Mouse (Mus musculus) heart, postnatal 0 days (tissue): ENCODE results near the gene Cep72. TPM values are rescaled to one million over a fixed set of nuclear protein-coding genes. Genes with fewer than 3 reads are reported as not detected.
A peak's percentile ranks its signal among the peaks of the same experiment; 100 is the strongest.

Experiments
- ATAC-seq: fragments of 200-750 bp; cut with Nextera tagmentation; 2 replicates; pipeline ENCODE4 v1.8.0; 2017; ENCODE audit warnings: low read depth, moderate number of reproducible peaks, moderate library complexity; ENCODE audit not compliant: insufficient read depth
- DNase-seq: peaks from one replicate; pipeline ENCODE4 v3.0.0-alpha.2; 2016; ENCODE audit warnings: low spot score
- H3K27ac ChIP-seq: fragments of 300-500 bp; sonication (generic); 2 replicates; pipeline ENCODE4 v1.5.1; 2014; ENCODE audit warnings: low read depth, mild to moderate bottlenecking
- H3K27me3 ChIP-seq: fragments of 300-500 bp; sonication (generic); 2 replicates; pipeline ENCODE4 v1.6.1; 2014; ENCODE audit warnings: low read length, mixed read lengths; ENCODE audit not compliant: control insufficient read depth, insufficient read depth
- H3K36me3 ChIP-seq: fragments of 300-500 bp; sonication (generic); replicated peaks from 2 replicates; pipeline ENCODE4 v1.6.1; 2014; ENCODE audit warnings: low read length, mixed read lengths; ENCODE audit not compliant: control insufficient read depth, insufficient read depth
- H3K4me1 ChIP-seq: fragments of 300-500 bp; sonication (generic); 2 replicates; pipeline ENCODE4 v1.6.1; 2014; ENCODE audit warnings: antibody characterized with exemption; ENCODE audit not compliant: control insufficient read depth, insufficient read depth
- H3K4me2 ChIP-seq: fragments of 300-500 bp; sonication (generic); 2 replicates; pipeline ENCODE4 v1.6.1; 2014; ENCODE audit warnings: low read depth, mild to moderate bottlenecking, low read length, moderate library complexity
- H3K4me3 ChIP-seq: fragments of 300-500 bp; sonication (generic); 2 replicates; pipeline ENCODE4 v1.5.1; 2014; ENCODE audit warnings: low read depth, low read length
- H3K9ac ChIP-seq: fragments of 300-500 bp; sonication (generic); replicated peaks from 2 replicates; pipeline ENCODE4 v1.6.1; 2014; ENCODE audit warnings: low read depth, low read length, mixed read lengths
- H3K9me3 ChIP-seq: fragments of 300-500 bp; sonication (generic); replicated peaks from 2 replicates; pipeline ENCODE4 v1.6.1; 2016; ENCODE audit warnings: low read length; ENCODE audit not compliant: control insufficient read depth
- CTCF ChIP-seq: IDR thresholded peaks from 2 replicates; pipeline ENCODE4 v1.5.1; 2016; ENCODE audit warnings: antibody characterized with exemption, control low read depth, low read depth
- EP300 ChIP-seq: IDR thresholded peaks from 2 replicates; pipeline ENCODE4 v1.6.1; 2016; ENCODE audit warnings: antibody characterized with exemption, low read depth
- WGBS: fragments of 180-500 bp; shearing (Covaris S2); extraction: QIAGEN DNeasy Blood & Tissue Kit; methylation state at CpG from one replicate; pipeline ENCODE4 v1.1.7; 2014; 5-methylcytosine and 5-hydroxymethylcytosine counted together
- polyA plus RNA-seq: library from polyadenylated mRNA; unstranded; fragments of >200 nt; fragmentation: Nextera tagmentation; extraction: Ambion mirVana; gene quantifications from 2 replicates; pipeline ENCODE4 v1.2.1, GENCODE M21; 2015
- total RNA-seq: library from RNA; depleted of rRNA; stranded (reverse); fragments of >200 nt; gene quantifications from 2 replicates; pipeline ENCODE4 v1.2.3, GENCODE M21; 2014; ENCODE audit warnings: low replicate concordance

The Cep72 gene
- total and polyA plus RNA-seq, 2 experiments from 2014 or later: 3.9 to 4.5 TPM

- ATAC-seq: no peak
- Histone ChIP-seq H3K27me3 (no peaks in the 10 kb centered on the region), H3K4me1 (no peaks in the 10 kb centered on the region), H3K9me3 (no peaks in the 10 kb centered on the region), H3K27ac (no peak overlapping the region), H3K4me3 (no peak overlapping the region), H3K36me3 (peaks cover 60% of the 10 kb centered on the region), H3K9ac (no peak overlapping the region), H3K4me2 (no peak overlapping the region)
- DNase-seq: no peak
- WGBS: 78% methylated on average over 3 of the region's 3 CpGs
- TF ChIP-seq CTCF (no peak), EP300 (no peak)
Measured at GRCm38 (mm10) chr13:74039926-74040325, 22.2 kb downstream of the Cep72 start.

- Histone ChIP-seq H3K4me2 (no peak overlapping the region), H3K27ac (no peak overlapping the region), H3K4me3 (no peak overlapping the region), H3K27me3 (no peaks in the 10 kb centered on the region), H3K9me3 (no peaks in the 10 kb centered on the region), H3K4me1 (no peaks in the 10 kb centered on the region), H3K9ac (no peak overlapping the region), H3K36me3 (peaks cover 69% of the 10 kb centered on the region)
- WGBS: 93% methylated on average over 2 of the region's 2 CpGs
- DNase-seq (no peak), ATAC-seq (no peak)
- TF ChIP-seq CTCF: no peak
- no peak for TF ChIP-seq EP300
Measured at GRCm38 (mm10) chr13:74035776-74036175, 26.3 kb downstream of the Cep72 start.

GRCm38 (mm10) chr13:74034756-74035155 lies 27.3 kb downstream of the Cep72 start:
- H3K27me3 ChIP-seq: no peaks in the 10 kb centered on the region
- 82% methylated on average over 2 of the region's 2 CpGs for WGBS
- no peak for ATAC-seq

GRCm38 (mm10) chr13:74031133-74031532 lies 31.0 kb downstream of the Cep72 start:
- DNase-seq: no peak
- no peak overlapping the region for H3K4me3 ChIP-seq
- TF ChIP-seq CTCF (no peak), EP300 (no peak)
- no peak overlapping the region for H3K4me2 ChIP-seq
- no peak overlapping the region for H3K27ac ChIP-seq
- peaks cover 36% of the 10 kb centered on the region for H3K36me3 ChIP-seq
- WGBS: 81% methylated on average over 8 of the region's 8 CpGs
- ATAC-seq: no peak
- no peaks in the 10 kb centered on the region for H3K9me3 ChIP-seq
- peaks cover under 1% of the 10 kb centered on the region for H3K4me1 ChIP-seq
- no peak overlapping the region for H3K9ac ChIP-seq
- H3K27me3 ChIP-seq: no peaks in the 10 kb centered on the region

More at GRCm38 (mm10) chr13:74034756-74035155, 27.3 kb downstream of the Cep72 start:
- no peak for DNase-seq
- TF ChIP-seq EP300 (no peak), CTCF (no peak)
- H3K9ac ChIP-seq: no peak overlapping the region
- no peak overlapping the region for H3K27ac ChIP-seq
- no peaks in the 10 kb centered on the region for H3K9me3 ChIP-seq
- peaks cover 60% of the 10 kb centered on the region for H3K36me3 ChIP-seq
- no peak overlapping the region for H3K4me2 ChIP-seq
- H3K4me1 ChIP-seq: no peaks in the 10 kb centered on the region
- H3K4me3 ChIP-seq: no peak overlapping the region

GRCm38 (mm10) chr13:74030691-74031090 lies 31.4 kb downstream of the Cep72 start:
- WGBS: 80% methylated on average over 7 of the region's 7 CpGs

GRCm38 (mm10) chr13:74029013-74029412 lies 33.1 kb downstream of the Cep72 start:
- Histone ChIP-seq H3K4me1 (peaks cover 18% of the 10 kb centered on the region), H3K4me3 (no peak overlapping the region), H3K36me3 (peaks cover 31% of the 10 kb centered on the region), H3K4me2 (no peak overlapping the region), H3K27me3 (no peaks in the 10 kb centered on the region), H3K9me3 (no peaks in the 10 kb centered on the region), H3K27ac (0 out of 2 replicates have a peak overlapping the region, but pooled peaks have one; percentile 32), H3K9ac (no peak overlapping the region)
- ATAC-seq (no peak), DNase-seq (no peak)
- TF ChIP-seq CTCF: no peak
- no peak for TF ChIP-seq EP300
- WGBS: 67% methylated on average over 2 of the region's 2 CpGs

More at GRCm38 (mm10) chr13:74030691-74031090, 31.4 kb downstream of the Cep72 start:
- H3K4me2 ChIP-seq: no peak overlapping the region
- no peaks in the 10 kb centered on the region for H3K27me3 ChIP-seq
- no peaks in the 10 kb centered on the region for H3K9me3 ChIP-seq
- no peak overlapping the region for H3K27ac ChIP-seq
- ATAC-seq: no peak
- peaks cover 5% of the 10 kb centered on the region for H3K4me1 ChIP-seq
- no peak for TF ChIP-seq CTCF
- TF ChIP-seq EP300: no peak
- no peak overlapping the region for H3K9ac ChIP-seq
- peaks cover 34% of the 10 kb centered on the region for H3K36me3 ChIP-seq
- DNase-seq: no peak
- H3K4me3 ChIP-seq: no peak overlapping the region
